Mouse (Mus musculus): Measurements from ENCODE around the gene Gm3685. TPM values are rescaled to one million over a fixed set of nuclear protein-coding genes. Genes with fewer than 3 reads are reported as not detected.
"Not testable (repeated sequence)": the region's sequence is repeated elsewhere in the genome, so short reads cannot be mapped to it uniquely, and the experiment has no call there.

The Gm3685 gene
- polyA plus RNA-seq (2011; ENCODE audit: insufficient read depth, insufficient read length, low replicate concordance, missing spikeins): not detected in 2 replicates

- no CpG with 5 or more reads among the region's 2 CpGs for WGBS
- H3K4me3 ChIP-seq (replicated peaks; ENCODE audit: control insufficient read depth, low read depth, low read length); H3K4me1 ChIP-seq (ENCODE audit: control insufficient read depth, insufficient read depth, low read length); H3K27ac ChIP-seq (ENCODE audit: control insufficient read depth, insufficient read depth, low read depth, low read length, poor library complexity): not testable (repeated sequence)
Measured at GRCm38 (mm10) chr14:7044870-7045269, at the start of gene Gm3685. TSS of gene Gm3685 (minus strand) at chr14:7044970.

- not testable (repeated sequence) for H3K4me3 ChIP-seq (replicated peaks; ENCODE audit: control insufficient read depth, low read depth, low read length); H3K4me1 ChIP-seq (ENCODE audit: control insufficient read depth, insufficient read depth, low read length); H3K27ac ChIP-seq (ENCODE audit: control insufficient read depth, insufficient read depth, low read depth, low read length, poor library complexity)
- WGBS: 2% methylated on average over 55 of the region's 70 CpGs
Measured at GRCm38 (mm10) chr14:7026781-7027749, 17.7 kb downstream of the Gm3685 start, which contains the start of gene Gm10406. TSS of gene Gm10406 (minus strand) at chr14:7027449.

GRCm38 (mm10) chr14:7026274-7026673 is 18.5 kb downstream of the Gm3685 start:
- 14% methylated on average over 9 of the region's 9 CpGs for WGBS
- H3K4me3 ChIP-seq (replicated peaks; ENCODE audit: control insufficient read depth, low read depth, low read length): not testable (repeated sequence)

More at GRCm38 (mm10) chr14:7026274-7026673, 18.5 kb downstream of the Gm3685 start:
- not testable (repeated sequence) for H3K4me1 ChIP-seq (ENCODE audit: control insufficient read depth, insufficient read depth, low read length); H3K27ac ChIP-seq (ENCODE audit: control insufficient read depth, insufficient read depth, low read depth, low read length, poor library complexity)

Other genes starting within 250 kb of the Gm3685 start
- gene Gm3642, start 204.7 kb downstream of the Gm3685 start, polyA plus RNA-seq (2011; ENCODE audit: insufficient read depth, insufficient read length, low replicate concordance, missing spikeins): not detected in 2 replicates
- not detected in 2 replicates for gene Gm3667, start 155.0 kb downstream of the Gm3685 start, polyA plus RNA-seq (2011; ENCODE audit: insufficient read depth, insufficient read length, low replicate concordance, missing spikeins)
- not detected in 2 replicates for gene Gm6356, start 71.2 kb downstream of the Gm3685 start, polyA plus RNA-seq (2011; ENCODE audit: insufficient read depth, insufficient read length, low replicate concordance, missing spikeins)
- gene Gm10406, start 17.5 kb downstream of the Gm3685 start, polyA plus RNA-seq (2011; ENCODE audit: insufficient read depth, insufficient read length, low replicate concordance, missing spikeins): not detected in 2 replicates
- not detected in 2 replicates for gene Gm3696, start 55.7 kb upstream of the Gm3685 start, polyA plus RNA-seq (2011; ENCODE audit: insufficient read depth, insufficient read length, low replicate concordance, missing spikeins)
- not detected in 2 replicates for gene Gm6676, start 80.4 kb upstream of the Gm3685 start, polyA plus RNA-seq (2011; ENCODE audit: insufficient read depth, insufficient read length, low replicate concordance, missing spikeins)
- not detected in 2 replicates for gene Gm3512, start 129.6 kb upstream of the Gm3685 start, polyA plus RNA-seq (2011; ENCODE audit: insufficient read depth, insufficient read length, low replicate concordance, missing spikeins)
- gene Gm16434, start 149.6 kb upstream of the Gm3685 start, polyA plus RNA-seq (2011; ENCODE audit: insufficient read depth, insufficient read length, low replicate concordance, missing spikeins): not detected in 2 replicates
- not detected in 2 replicates for gene Gm3727, start 219.7 kb upstream of the Gm3685 start, polyA plus RNA-seq (2011; ENCODE audit: insufficient read depth, insufficient read length, low replicate concordance, missing spikeins)